Mouse (Mus musculus): Measurements from ENCODE around the gene Myrfl.

- TF ChIP-seq CTCF (IDR thresholded peaks at IDR 0.05; ENCODE audit: extremely low read depth, insufficient read length, insufficient replicate concordance, low read depth, low read length) (no peak), POLR2A (IDR thresholded peaks at IDR 0.05; ENCODE audit: low read depth, low read length) (no peak)
Observed at GRCm38 (mm10) chr10:116923651-116924495, 27.2 kb upstream of the Myrfl start.

Data from small intestine, adult 2 months (tissue).